Mouse (Mus musculus): ENCODE measurements around the gene Gm4881. TPM values are rescaled to one million over a fixed set of nuclear protein-coding genes. Genes with fewer than 3 reads are reported as not detected.
A peak's percentile ranks its signal among the peaks of the same experiment; 100 is the strongest.

Gene Gm4881
- not detected in 2 replicates for total RNA-seq (2015; ENCODE audit: low replicate concordance)
- total RNA-seq (2017; ENCODE audit: low replicate concordance), result not detected in 2 replicates

GRCm38 (mm10) chr7:24944257-24944950, at the start of gene Gm4881:
Gene Gm4881 (minus strand): TSS chr7:24944494.
- no peak for ATAC-seq (replicated peaks; ENCODE audit: low FRiP score, poor library complexity, severe bottlenecking)

GRCm38 (mm10) chr7:24993081-24993480, 48.8 kb upstream of the Gm4881 start:
- ATAC-seq (replicated peaks; ENCODE audit: low FRiP score, poor library complexity, severe bottlenecking), result no peak

- ATAC-seq (replicated peaks; ENCODE audit: low FRiP score, poor library complexity, severe bottlenecking), result no peak
Observed at GRCm38 (mm10) chr7:24990478-24990877, 46.2 kb upstream of the Gm4881 start.

DNA sequence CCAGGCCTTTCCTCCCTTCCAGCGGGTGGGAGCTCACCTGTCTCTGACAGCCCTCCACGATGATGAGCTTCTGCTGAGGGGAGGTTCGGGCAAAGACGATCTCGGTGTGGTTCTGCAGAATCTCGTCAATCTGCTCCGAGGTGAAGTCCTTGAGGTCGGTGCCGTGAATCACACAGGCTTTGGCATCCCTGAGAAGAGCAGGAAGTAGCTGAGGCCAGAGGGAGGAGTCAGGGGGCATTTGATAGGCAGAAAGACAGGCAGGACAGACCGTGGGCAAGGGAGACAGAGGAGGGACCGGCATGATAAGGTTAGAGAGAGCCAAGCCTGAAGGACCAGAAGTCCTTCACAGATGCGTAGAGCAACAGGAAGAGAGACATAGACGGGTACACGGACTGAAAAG, 43.6 kb upstream of the Gm4881 start:
- no peak for ATAC-seq (replicated peaks; ENCODE audit: low FRiP score, poor library complexity, severe bottlenecking)

GRCm38 (mm10) chr7:24985799-24986198, 41.5 kb upstream of the Gm4881 start:
- ATAC-seq (replicated peaks; ENCODE audit: low FRiP score, poor library complexity, severe bottlenecking), result 0 out of 2 replicates have a peak, but pooled peaks have one; percentile 71

DNA sequence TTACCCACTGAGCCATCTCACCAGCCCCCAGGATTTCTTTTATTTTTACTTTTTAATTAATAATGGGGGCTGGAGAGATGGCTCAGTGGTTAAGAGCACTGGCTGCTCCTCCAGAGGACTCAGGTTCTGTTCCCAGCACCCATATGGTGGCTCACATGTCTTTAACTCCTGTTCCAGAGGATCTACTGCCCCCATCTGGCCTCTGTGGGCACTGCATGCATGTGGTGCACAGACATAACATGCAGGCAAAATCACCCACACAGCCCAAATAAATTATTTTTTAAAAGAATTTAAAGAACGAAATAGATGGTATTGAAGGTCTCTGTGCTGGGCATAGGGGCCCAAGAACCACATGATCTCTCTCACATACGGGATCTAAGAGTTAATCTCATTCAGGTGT, 40.0 kb upstream of the Gm4881 start:
- ATAC-seq (replicated peaks; ENCODE audit: low FRiP score, poor library complexity, severe bottlenecking), result no peak

- no peak for ATAC-seq (replicated peaks; ENCODE audit: low FRiP score, poor library complexity, severe bottlenecking)
Observed at GRCm38 (mm10) chr7:24983396-24983795, 39.1 kb upstream of the Gm4881 start.

- ATAC-seq (replicated peaks; ENCODE audit: low FRiP score, poor library complexity, severe bottlenecking), result no peak
Observed at GRCm38 (mm10) chr7:24980439-24980838, 36.1 kb upstream of the Gm4881 start.

DNA sequence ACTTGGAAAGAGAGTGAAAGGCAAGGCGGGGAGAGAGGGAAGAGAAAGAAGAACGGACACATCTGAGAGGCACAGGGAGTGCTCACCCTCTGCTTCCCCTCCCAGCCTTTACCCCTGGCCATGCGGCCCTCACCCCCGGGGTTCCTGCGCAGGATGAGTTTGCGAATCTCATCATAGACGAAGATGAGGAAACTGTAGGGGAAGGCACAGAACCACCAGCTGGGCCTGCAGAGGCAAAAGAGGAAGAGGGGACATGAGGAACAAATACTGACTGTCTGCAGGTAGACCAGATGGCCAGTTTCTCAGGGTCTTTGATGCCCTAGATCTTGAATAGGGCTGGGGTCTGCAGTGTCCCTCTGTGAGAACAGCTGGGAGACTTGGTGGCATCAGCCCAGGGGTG, 34.5 kb upstream of the Gm4881 start:
- ATAC-seq (replicated peaks; ENCODE audit: low FRiP score, poor library complexity, severe bottlenecking), result no peak

GRCm38 (mm10) chr7:24974893-24975595, 30.8 kb upstream of the Gm4881 start:
- no peak for ATAC-seq (replicated peaks; ENCODE audit: low FRiP score, poor library complexity, severe bottlenecking)

DNA sequence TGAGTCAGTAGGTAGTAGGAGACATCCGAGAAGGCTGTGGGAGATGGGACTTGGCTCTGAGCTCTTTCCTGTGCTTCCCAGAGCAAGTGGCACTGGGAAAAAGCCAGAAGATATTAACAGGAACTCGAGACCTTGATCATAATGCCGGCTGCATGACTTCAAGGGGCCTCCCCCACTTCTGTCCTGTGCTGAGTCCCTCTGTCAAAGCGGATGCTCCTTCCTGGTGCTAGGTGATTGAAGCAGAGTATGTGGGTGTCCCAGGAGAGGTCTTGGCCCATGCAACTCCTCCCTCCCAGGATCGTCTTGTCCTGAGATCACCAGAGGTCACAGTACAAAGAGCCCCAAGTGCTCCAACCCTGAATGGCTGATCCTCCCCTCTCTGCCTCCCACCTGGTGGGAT, 29.6 kb upstream of the Gm4881 start:
- ATAC-seq (replicated peaks; ENCODE audit: low FRiP score, poor library complexity, severe bottlenecking), result no peak

GRCm38 (mm10) chr7:24973208-24973607, 28.9 kb upstream of the Gm4881 start:
- no peak for ATAC-seq (replicated peaks; ENCODE audit: low FRiP score, poor library complexity, severe bottlenecking)

DNA sequence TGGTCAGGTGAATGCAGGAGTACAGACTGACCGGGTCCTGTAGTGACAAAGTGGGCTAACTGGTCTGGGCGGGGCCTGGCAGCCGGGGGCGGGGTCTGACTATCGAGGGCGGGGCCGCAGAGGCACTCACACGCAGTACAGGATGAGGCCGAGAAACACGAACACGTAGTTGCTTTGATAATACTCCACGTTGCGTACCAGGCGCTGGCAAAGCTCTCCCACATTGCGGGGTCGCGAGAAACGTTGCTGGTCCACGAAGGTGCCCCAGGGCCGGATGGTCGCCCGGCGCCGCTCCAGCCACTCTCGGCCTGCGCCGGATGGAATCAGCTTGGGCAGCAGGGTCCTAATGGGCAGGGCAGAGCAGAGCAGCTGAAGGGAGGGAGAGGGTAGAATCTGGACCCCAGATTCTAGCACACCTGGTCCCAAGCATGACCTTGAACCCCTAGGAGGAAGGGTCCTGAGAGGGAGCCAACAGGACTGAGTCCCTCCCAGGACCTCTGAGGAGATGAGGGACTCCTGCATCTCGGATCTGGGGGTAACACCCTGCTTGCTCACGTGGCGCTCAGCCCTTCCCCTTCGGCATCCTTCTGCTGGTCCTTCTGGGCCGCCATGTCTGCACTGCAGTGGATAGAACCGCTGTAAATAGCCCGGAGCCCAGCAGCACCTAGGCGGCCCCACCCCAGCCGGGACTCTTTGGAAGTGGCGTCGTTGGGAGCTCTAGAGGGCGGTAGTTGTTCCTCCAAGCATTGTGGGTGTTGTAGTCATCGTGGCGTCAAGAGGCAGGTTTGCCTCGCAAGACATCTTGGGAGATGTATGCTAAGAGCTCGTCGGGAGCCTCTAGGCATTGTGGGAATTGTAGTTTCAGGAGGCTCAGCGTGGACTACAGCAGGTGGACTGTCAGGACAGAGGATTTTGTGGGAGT, 27.9 kb upstream of the Gm4881 start, which contains the start of gene Rabac1:
TSS of gene Rabac1 (minus strand) at position 783 of the 922 bp plus-strand sequence.
- peak; percentile 96 for ATAC-seq (replicated peaks; ENCODE audit: low FRiP score, poor library complexity, severe bottlenecking)

DNA sequence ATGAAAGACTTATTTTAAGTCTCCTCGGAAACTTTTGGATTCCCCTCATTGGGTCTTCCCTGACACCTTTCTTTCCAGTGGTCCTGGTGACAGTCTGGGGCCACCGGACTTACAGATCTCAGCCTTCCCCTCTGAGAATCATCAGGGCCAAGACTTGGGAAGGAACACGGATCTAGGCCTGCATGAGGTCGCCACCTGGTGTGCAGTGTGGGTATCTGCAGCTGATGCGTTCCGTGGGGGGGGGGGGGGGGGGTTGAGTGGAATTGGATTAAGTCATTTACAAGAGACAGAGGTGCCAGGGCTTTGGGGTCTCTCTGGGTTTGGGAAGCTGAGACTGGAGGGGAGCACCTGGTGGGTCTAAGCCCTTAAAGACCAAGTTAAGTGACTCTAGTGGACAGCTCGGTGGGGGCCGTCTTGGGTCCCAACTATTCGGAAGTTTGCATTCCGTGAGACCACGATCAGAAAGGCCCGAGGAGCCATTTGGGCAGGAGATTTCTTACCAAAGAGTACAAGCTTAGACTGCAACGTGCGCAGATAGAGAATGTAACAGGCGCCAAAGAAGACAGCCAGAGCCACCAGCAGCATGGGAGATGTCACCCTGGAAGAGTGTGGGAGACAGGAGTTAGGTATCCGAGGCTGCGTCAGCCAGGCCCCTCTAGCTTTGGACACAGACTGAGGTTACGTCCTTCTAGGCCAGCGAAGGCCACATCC, 27.1 kb upstream of the Gm4881 start:
- ATAC-seq (replicated peaks; ENCODE audit: low FRiP score, poor library complexity, severe bottlenecking), result peak; percentile 19; the same call in 1 of the 2 replicates

GRCm38 (mm10) chr7:24970341-24970740, 26.0 kb upstream of the Gm4881 start:
- ATAC-seq (replicated peaks; ENCODE audit: low FRiP score, poor library complexity, severe bottlenecking), result no peak

DNA sequence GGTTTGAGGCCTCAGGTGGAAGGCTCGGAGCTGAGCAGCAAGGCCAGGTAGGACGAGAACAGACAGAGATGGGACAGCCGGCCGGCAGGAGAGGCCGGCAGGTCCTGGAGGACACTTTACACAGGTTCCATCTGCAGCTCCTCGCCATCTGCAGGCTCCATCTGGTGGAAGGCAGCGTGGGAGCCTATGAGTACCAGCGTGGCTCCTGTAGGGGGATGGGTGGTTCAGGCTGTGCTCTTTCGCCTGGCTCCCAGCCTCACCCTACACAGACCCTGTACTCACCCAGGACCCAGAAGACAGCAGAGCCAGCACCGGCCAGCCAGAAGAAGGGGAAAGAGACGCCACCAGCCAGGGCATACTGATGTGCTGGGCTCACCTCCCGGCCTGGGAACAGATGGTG, 25.5 kb upstream of the Gm4881 start:
- ATAC-seq (replicated peaks; ENCODE audit: low FRiP score, poor library complexity, severe bottlenecking), result no peak

DNA sequence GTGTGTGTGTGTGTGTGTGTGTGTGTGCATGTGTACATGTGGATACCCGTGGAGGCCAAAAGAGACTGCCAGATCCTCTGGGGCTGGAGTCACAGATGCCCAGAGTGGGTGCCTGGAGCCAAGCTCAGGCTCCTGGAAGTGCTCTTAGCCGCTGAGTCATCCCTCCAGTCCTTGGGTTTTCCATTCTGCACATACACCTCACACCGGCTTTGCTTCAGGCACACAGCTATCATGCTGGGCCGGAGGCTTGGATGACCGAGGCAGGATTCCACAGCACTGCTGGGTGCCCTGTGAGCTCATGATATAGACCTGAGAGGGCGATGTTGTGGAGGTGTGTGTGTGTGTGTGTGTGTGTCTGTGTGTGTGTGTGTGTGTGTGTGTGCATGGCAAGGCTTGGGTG, 24.2 kb upstream of the Gm4881 start:
- ATAC-seq (replicated peaks; ENCODE audit: low FRiP score, poor library complexity, severe bottlenecking), result no peak

DNA sequence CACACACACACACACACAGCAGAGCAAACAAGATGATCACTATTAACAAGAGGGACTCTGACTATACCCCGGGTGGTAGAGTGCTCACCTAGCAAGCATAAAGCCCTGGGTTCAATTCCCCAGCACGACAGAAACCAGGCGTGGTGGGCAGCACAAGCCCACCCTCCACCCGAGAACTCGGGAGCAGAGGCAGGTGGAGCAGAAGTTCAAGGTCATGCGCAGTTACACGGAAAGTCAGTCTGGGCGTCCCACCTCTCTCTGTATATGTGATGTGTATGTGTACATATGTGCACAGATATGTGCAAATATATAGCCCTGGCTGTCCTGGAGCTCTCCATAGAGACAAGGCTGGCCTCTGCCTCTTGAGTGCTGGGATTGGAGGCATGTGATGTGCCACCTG, 23.7 kb upstream of the Gm4881 start:
- ATAC-seq (replicated peaks; ENCODE audit: low FRiP score, poor library complexity, severe bottlenecking), result no peak

DNA sequence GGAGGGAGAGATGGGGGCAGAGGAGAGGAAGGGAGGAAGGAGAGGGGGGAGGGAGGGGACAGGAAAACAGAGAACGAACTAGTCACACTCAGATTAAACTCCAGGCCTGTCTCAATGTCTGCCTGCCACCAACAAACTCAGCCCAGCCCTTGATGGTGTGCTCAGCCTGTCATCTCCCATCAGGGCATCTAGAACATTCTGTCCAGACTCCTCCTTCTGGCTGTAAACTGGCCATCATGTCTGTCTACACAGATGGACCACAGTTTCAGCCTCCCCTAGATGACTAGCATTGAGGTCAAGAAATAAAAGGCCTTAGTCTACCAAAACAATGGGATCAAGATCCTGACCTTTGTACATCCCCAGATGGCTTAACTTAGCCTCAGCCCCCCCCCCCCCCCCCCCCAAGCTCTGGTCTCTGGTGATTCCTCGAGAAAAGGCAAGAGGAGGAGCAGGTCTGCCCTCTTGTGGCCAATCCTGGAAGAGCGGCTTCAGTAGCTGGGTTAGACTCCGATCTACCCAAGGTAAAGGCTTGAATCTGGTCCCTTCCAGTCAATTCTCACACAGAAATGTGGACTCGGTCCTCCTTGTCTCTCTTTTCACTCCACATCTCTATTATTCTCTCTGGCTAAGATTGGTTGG, 20.7 kb upstream of the Gm4881 start:
- 0 out of 2 replicates have a peak, but pooled peaks have one; percentile 60 for ATAC-seq (replicated peaks; ENCODE audit: low FRiP score, poor library complexity, severe bottlenecking)
